Mouse (Mus musculus) cerebellum, postnatal 14 days (tissue): Measurements from ENCODE around the gene Zmynd11.

Experiments
- DNase-seq, 2 experiments: peaks; one replicate each; pipeline ENCODE4 v3.0.0; 2021; ENCODE audit warnings: mixed read lengths in 2 of 2

The Zmynd11 gene

GRCm38 (mm10) chr13:9713462-9714134 lies 51.5 kb downstream of the Zmynd11 start:
- no peak for DNase-seq

GRCm38 (mm10) chr13:9712971-9713370 lies 52.2 kb downstream of the Zmynd11 start:
- no peak for DNase-seq

GRCm38 (mm10) chr13:9712409-9712808 lies 52.7 kb downstream of the Zmynd11 start:
- no peak for DNase-seq

GRCm38 (mm10) chr13:9708433-9709240 lies 56.5 kb downstream of the Zmynd11 start:
- no peak for DNase-seq

- DNase-seq = no peak
These were observed 58.4 kb downstream of the Zmynd11 start for GRCm38 (mm10) chr13:9706720-9707119.

- no peak for DNase-seq
These were observed 62.4 kb downstream of the Zmynd11 start for GRCm38 (mm10) chr13:9702615-9703235.

- DNase-seq = no peak
These were observed 67.8 kb downstream of the Zmynd11 start for GRCm38 (mm10) chr13:9697340-9697739.

- no peak for DNase-seq
These were observed 69.3 kb downstream of the Zmynd11 start for GRCm38 (mm10) chr13:9695809-9696208.

GRCm38 (mm10) chr13:9695403-9695802 lies 69.7 kb downstream of the Zmynd11 start:
- no peak for DNase-seq

GRCm38 (mm10) chr13:9694651-9695050 lies 70.5 kb downstream of the Zmynd11 start:
- no peak for DNase-seq

GRCm38 (mm10) chr13:9692876-9693275 lies 72.3 kb downstream of the Zmynd11 start:
- no peak for DNase-seq

- DNase-seq = no peak
These were observed 75.8 kb downstream of the Zmynd11 start for GRCm38 (mm10) chr13:9689366-9689765.

- peak; percentile 67 to 74 for DNase-seq
These were observed 78.4 kb downstream of the Zmynd11 start for GRCm38 (mm10) chr13:9686765-9687164.

GRCm38 (mm10) chr13:9686261-9686660 lies 78.9 kb downstream of the Zmynd11 start:
- peak; percentile 45 to 60 for DNase-seq

- peak; percentile 61 to 71 for DNase-seq
These were observed 80.8 kb downstream of the Zmynd11 start for GRCm38 (mm10) chr13:9684153-9684923.

- DNase-seq = no peak
These were observed 81.8 kb downstream of the Zmynd11 start for GRCm38 (mm10) chr13:9683280-9683679.

- DNase-seq = no peak
These were observed 83.6 kb downstream of the Zmynd11 start for GRCm38 (mm10) chr13:9681492-9681891.

GRCm38 (mm10) chr13:9674126-9674525 lies 91.0 kb downstream of the Zmynd11 start:
- DNase-seq = no peak

GRCm38 (mm10) chr13:9669246-9669645 lies 95.9 kb downstream of the Zmynd11 start:
- DNase-seq = no peak

GRCm38 (mm10) chr13:9667954-9668496 lies 97.1 kb downstream of the Zmynd11 start:
- DNase-seq = no peak

- DNase-seq = no peak
These were observed 101.5 kb downstream of the Zmynd11 start for GRCm38 (mm10) chr13:9663593-9663992.

GRCm38 (mm10) chr13:9660711-9661110 lies 104.4 kb downstream of the Zmynd11 start:
- DNase-seq = no peak

GRCm38 (mm10) chr13:9656613-9657012 lies 108.5 kb downstream of the Zmynd11 start:
- DNase-seq = no peak
